Mouse (Mus musculus) intestine, postnatal 0 days (tissue): ENCODE data around the gene Acvrl1. TPM values are rescaled to one million over a fixed set of nuclear protein-coding genes. Genes with fewer than 3 reads are reported as not detected.

Experiments
- ATAC-seq: fragments of 200-750 bp; cut with Nextera tagmentation; 2 replicates; pipeline ENCODE4 v1.8.0; 2017; ENCODE audit warnings: mild to moderate bottlenecking, moderate TSS enrichment, moderate library complexity
- H3K27ac ChIP-seq: fragments of 300-500 bp; sonication (generic); 2 replicates; pipeline ENCODE4 v1.5.1; 2014; ENCODE audit warnings: mild to moderate bottlenecking, low read depth, low read length, moderate library complexity
- H3K27me3 ChIP-seq: fragments of 300-500 bp; sonication (generic); replicated peaks from 2 replicates; pipeline ENCODE4 v1.6.1; 2014; ENCODE audit warnings: low read length, mixed read lengths; ENCODE audit not compliant: control insufficient read depth, insufficient read depth
- H3K36me3 ChIP-seq: fragments of 300-500 bp; sonication (generic); 2 replicates; pipeline ENCODE4 v1.6.1; 2014; ENCODE audit warnings: mild to moderate bottlenecking, moderate library complexity; ENCODE audit not compliant: control insufficient read depth, insufficient read depth
- H3K4me1 ChIP-seq: fragments of 300-500 bp; sonication (generic); replicated peaks from 2 replicates; pipeline ENCODE4 v1.6.1; 2014; ENCODE audit warnings: antibody characterized with exemption, low read length, mixed read lengths; ENCODE audit not compliant: control insufficient read depth, insufficient read depth
- H3K4me2 ChIP-seq: fragments of 300-500 bp; sonication (generic); replicated peaks from 2 replicates; pipeline ENCODE4 v1.6.1; 2014; ENCODE audit warnings: low read depth, mild to moderate bottlenecking, moderate library complexity
- H3K4me3 ChIP-seq: fragments of 300-500 bp; sonication (generic); 2 replicates; pipeline ENCODE4 v1.5.1; 2014; ENCODE audit warnings: low read depth, low read length
- H3K9ac ChIP-seq: fragments of 300-500 bp; sonication (generic); 2 replicates; pipeline ENCODE4 v1.6.1; 2014; ENCODE audit warnings: mild to moderate bottlenecking, low read depth, low read length
- H3K9me3 ChIP-seq: fragments of 300-500 bp; sonication (generic); 2 replicates; pipeline ENCODE4 v1.6.1; 2016; ENCODE audit warnings: mixed run types; ENCODE audit not compliant: control insufficient read depth
- CTCF ChIP-seq: sonication (generic); IDR thresholded peaks from 2 replicates; pipeline ENCODE4 v1.5.1; 2016; ENCODE audit warnings: low read depth, mild to moderate bottlenecking, control low read depth, antibody characterized with exemption, moderate library complexity
- WGBS: fragments of 180-500 bp; shearing (Covaris S2); extraction: QIAGEN DNeasy Blood & Tissue Kit; methylation state at CpG from one replicate; pipeline ENCODE4 v1.1.7; 2014; 5-methylcytosine and 5-hydroxymethylcytosine counted together
- polyA plus RNA-seq: library from polyadenylated mRNA; unstranded; fragments of >200 nt; fragmentation: Nextera tagmentation; extraction: Ambion mirVana; gene quantifications from 2 replicates; pipeline ENCODE4 v1.2.1, GENCODE M21; 2015

The Acvrl1 gene
- 13.8 and 14.6 TPM in 2 replicates for polyA plus RNA-seq

DNA sequence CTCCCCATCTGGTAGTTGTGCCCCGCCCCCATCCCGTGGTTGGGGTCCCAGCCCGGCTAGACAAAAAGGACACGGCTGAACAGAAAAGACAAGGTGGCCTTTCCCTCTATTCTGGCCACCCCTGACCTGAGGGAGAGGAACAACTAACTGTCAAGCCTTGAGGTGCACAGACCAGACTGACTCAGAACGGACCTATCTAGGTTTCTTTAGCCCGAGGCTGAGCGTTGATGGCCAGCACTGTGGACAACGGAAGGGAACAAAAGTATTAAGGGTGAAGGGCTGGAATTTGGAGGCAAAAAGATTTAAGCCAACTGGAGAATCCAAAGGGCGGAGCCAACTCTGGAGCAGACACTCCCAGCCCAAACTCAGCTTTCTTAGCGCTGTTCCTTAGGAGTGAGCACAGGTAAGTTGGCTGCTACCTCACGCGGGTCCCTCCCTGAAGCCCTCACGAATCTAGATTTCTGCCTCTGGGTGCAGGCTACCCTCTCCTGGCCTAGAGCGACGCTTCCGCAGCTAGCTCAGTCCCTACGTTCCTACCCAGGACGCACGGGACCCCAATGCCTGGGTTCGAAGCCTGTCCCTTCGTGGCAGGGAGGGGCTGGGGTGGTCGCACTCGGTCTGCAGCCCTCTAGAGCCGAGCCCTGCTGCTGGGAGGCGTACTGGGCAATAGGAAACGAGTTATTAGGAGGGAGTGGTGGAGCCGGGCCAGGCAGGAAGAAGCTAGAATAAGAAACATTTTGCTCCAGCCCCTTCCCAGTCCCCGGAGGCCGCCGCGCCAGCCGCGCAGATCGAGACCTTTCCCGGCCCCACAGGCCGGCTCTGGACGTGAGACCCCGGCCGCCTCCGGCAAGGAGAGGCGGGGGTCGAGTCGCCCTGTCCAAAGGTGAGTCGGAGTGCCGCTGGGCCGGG lies at the start of gene Acvrl1:
TSS of gene Acvrl1 (plus strand) at position 342 of the 909 bp plus-strand sequence.
- H3K4me3 ChIP-seq: peak within 1 kb of the TSS; percentile 50
- ATAC-seq: peak; percentile 28; the same call in 1 of the 2 replicates
- no peaks in the 10 kb centered on the region; the same call in 1 of the 2 replicates for H3K36me3 ChIP-seq
- H3K9me3 ChIP-seq: no peaks in the 10 kb centered on the region
- 8% methylated on average over 46 of the region's 46 CpGs for WGBS
- TF ChIP-seq CTCF: no peak; the same call in 1 of the 2 replicates
- H3K27me3 ChIP-seq: peaks cover 8% of the 10 kb centered on the region; the same call in 1 of the 2 replicates
- H3K4me1 ChIP-seq: 0 out of 2 replicates have a peak, but pooled peaks cover 2% of the 10 kb centered on the region
- peak within 1 kb of the TSS; percentile 71 for H3K4me2 ChIP-seq
- peak within 1 kb of the TSS; percentile 65 for H3K9ac ChIP-seq
- peak within 1 kb of the TSS; percentile 75 for H3K27ac ChIP-seq

GRCm38 (mm10) chr15:101078731-101079156 lies 49.6 kb upstream of the Acvrl1 start:
- peak; percentile 80 for ATAC-seq
- H3K27me3 ChIP-seq: 0 out of 2 replicates have a peak, but pooled peaks cover 7% of the 10 kb centered on the region
- peak overlapping the region; percentile 86 for H3K27ac ChIP-seq
- H3K36me3 ChIP-seq: no peaks in the 10 kb centered on the region
- peak overlapping the region; percentile 80 for H3K9ac ChIP-seq
- 1% methylated on average over 30 of the region's 30 CpGs for WGBS
- peak overlapping the region; percentile 93 for H3K4me2 ChIP-seq
- H3K9me3 ChIP-seq: no peaks in the 10 kb centered on the region
- peak; percentile 75 for TF ChIP-seq CTCF
- peak overlapping the region; percentile 92 for H3K4me3 ChIP-seq
- H3K4me1 ChIP-seq: peaks cover 4% of the 10 kb centered on the region; the same call in 1 of the 2 replicates

- H3K4me2 ChIP-seq: no peak overlapping the region
- WGBS: 88% methylated on average over 9 of the region's 9 CpGs
- peaks cover 4% of the 10 kb centered on the region; the same call in 1 of the 2 replicates for H3K4me1 ChIP-seq
- no peak for ATAC-seq
- no peak overlapping the region for H3K27ac ChIP-seq
- 0 out of 2 replicates have a peak, but pooled peaks cover 7% of the 10 kb centered on the region for H3K27me3 ChIP-seq
- H3K9me3 ChIP-seq: no peaks in the 10 kb centered on the region
- H3K4me3 ChIP-seq: no peak overlapping the region
- no peak for TF ChIP-seq CTCF
- H3K36me3 ChIP-seq: no peaks in the 10 kb centered on the region
- no peak overlapping the region for H3K9ac ChIP-seq
Observed at GRCm38 (mm10) chr15:101080031-101080520, 48.2 kb upstream of the Acvrl1 start.

GRCm38 (mm10) chr15:101081035-101081548 lies 47.2 kb upstream of the Acvrl1 start:
- Histone ChIP-seq H3K9me3 (no peaks in the 10 kb centered on the region), H3K4me3 (no peak overlapping the region), H3K4me2 (no peak overlapping the region), H3K9ac (no peak overlapping the region), H3K4me1 (peaks cover 4% of the 10 kb centered on the region; the same call in 1 of the 2 replicates), H3K36me3 (no peaks in the 10 kb centered on the region), H3K27ac (no peak overlapping the region), H3K27me3 (0 out of 2 replicates have a peak, but pooled peaks cover 7% of the 10 kb centered on the region)
- 79% methylated on average over 7 of the region's 7 CpGs for WGBS
- ATAC-seq: no peak
- TF ChIP-seq CTCF: no peak

GRCm38 (mm10) chr15:101082236-101082635 lies 46.1 kb upstream of the Acvrl1 start:
- Histone ChIP-seq H3K9ac (no peak overlapping the region), H3K27ac (no peak overlapping the region), H3K36me3 (no peaks in the 10 kb centered on the region), H3K9me3 (no peaks in the 10 kb centered on the region), H3K4me2 (no peak overlapping the region), H3K4me3 (no peak overlapping the region), H3K27me3 (0 out of 2 replicates have a peak, but pooled peaks cover 4% of the 10 kb centered on the region), H3K4me1 (peaks cover 4% of the 10 kb centered on the region; the same call in 1 of the 2 replicates)
- no peak for ATAC-seq
- WGBS: 50% methylated on average over 4 of the region's 4 CpGs
- no peak for TF ChIP-seq CTCF

- no peak overlapping the region for H3K27ac ChIP-seq
- H3K4me1 ChIP-seq: no peaks in the 10 kb centered on the region
- no peaks in the 10 kb centered on the region for H3K9me3 ChIP-seq
- H3K36me3 ChIP-seq: no peaks in the 10 kb centered on the region
- H3K4me3 ChIP-seq: no peak overlapping the region
- TF ChIP-seq CTCF: no peak
- H3K4me2 ChIP-seq: no peak overlapping the region
- WGBS: 78% methylated on average over 10 of the region's 10 CpGs
- no peaks in the 10 kb centered on the region for H3K27me3 ChIP-seq
- no peak overlapping the region for H3K9ac ChIP-seq
- no peak for ATAC-seq
Observed at GRCm38 (mm10) chr15:101084499-101084898, 43.8 kb upstream of the Acvrl1 start.
